Mouse (Mus musculus): ENCODE data around the gene Phf3.
"Not testable (repeated sequence)": the region's sequence is repeated elsewhere in the genome, so short reads cannot be mapped to it uniquely, and the experiment has no call there.

Phf3 gene

GRCm38 (mm10) chr1:30873541-30874260, at the start of gene Phf3:
Gene Phf3, minus strand, starts transcription at chr1:30873921.
- peak; percentile 79 to 92 for DNase-seq (ENCODE audit: low spot score in 2 of 2)

- DNase-seq (ENCODE audit: low spot score in 2 of 2): no peak
Observed at GRCm38 (mm10) chr1:30922237-30922636, 48.5 kb upstream of the Phf3 start.

GRCm38 (mm10) chr1:30921252-30921651, 47.5 kb upstream of the Phf3 start:
- no peak for DNase-seq (ENCODE audit: low spot score in 2 of 2)

- DNase-seq (ENCODE audit: low spot score in 2 of 2): no peak
Observed at GRCm38 (mm10) chr1:30920620-30921177, 47.0 kb upstream of the Phf3 start.

- no peak for DNase-seq (ENCODE audit: low spot score in 2 of 2)
Observed at GRCm38 (mm10) chr1:30910172-30910571, 36.5 kb upstream of the Phf3 start.

GRCm38 (mm10) chr1:30908797-30909196, 35.1 kb upstream of the Phf3 start:
- no peak for DNase-seq (ENCODE audit: low spot score in 2 of 2)

- DNase-seq (ENCODE audit: low spot score in 2 of 2): no peak
Observed at GRCm38 (mm10) chr1:30903480-30904218, 29.9 kb upstream of the Phf3 start.

GRCm38 (mm10) chr1:30898691-30899090, 25.0 kb upstream of the Phf3 start:
- no peak for DNase-seq (ENCODE audit: low spot score in 2 of 2)

- DNase-seq (ENCODE audit: low spot score in 2 of 2): not testable (repeated sequence)
Observed at GRCm38 (mm10) chr1:30895366-30895765, 21.6 kb upstream of the Phf3 start.

GRCm38 (mm10) chr1:30883806-30884205, 10.1 kb upstream of the Phf3 start:
- DNase-seq (ENCODE audit: low spot score in 2 of 2): not testable (repeated sequence)

GRCm38 (mm10) chr1:30875746-30876145, 2.0 kb upstream of the Phf3 start:
- DNase-seq (ENCODE audit: low spot score in 2 of 2): no peak

- DNase-seq (ENCODE audit: low spot score in 2 of 2): no peak
Observed at GRCm38 (mm10) chr1:30874261-30875131, 775 bp upstream of the Phf3 start.

- DNase-seq (ENCODE audit: low spot score in 2 of 2): peak; percentile 56 to 90
Observed at GRCm38 (mm10) chr1:30872836-30873540, 733 bp downstream of the Phf3 start.

- DNase-seq (ENCODE audit: low spot score in 2 of 2): no peak
Observed at GRCm38 (mm10) chr1:30867786-30868185, 5.9 kb downstream of the Phf3 start.

GRCm38 (mm10) chr1:30852518-30852917, 21.2 kb downstream of the Phf3 start:
- no peak for DNase-seq (ENCODE audit: low spot score in 2 of 2)

- DNase-seq (ENCODE audit: low spot score in 2 of 2): no peak
Observed at GRCm38 (mm10) chr1:30851920-30852319, 21.8 kb downstream of the Phf3 start.

- no peak for DNase-seq (ENCODE audit: low spot score in 2 of 2)
Observed at GRCm38 (mm10) chr1:30850906-30851305, 22.8 kb downstream of the Phf3 start.

GRCm38 (mm10) chr1:30849955-30850354, 23.8 kb downstream of the Phf3 start:
- DNase-seq (ENCODE audit: low spot score in 2 of 2): no peak

- DNase-seq (ENCODE audit: low spot score in 2 of 2): no peak
Observed at GRCm38 (mm10) chr1:30847706-30848105, 26.0 kb downstream of the Phf3 start.

GRCm38 (mm10) chr1:30839662-30840061, 34.1 kb downstream of the Phf3 start:
- no peak for DNase-seq (ENCODE audit: low spot score in 2 of 2)

GRCm38 (mm10) chr1:30835512-30835911, 38.2 kb downstream of the Phf3 start:
- DNase-seq (ENCODE audit: low spot score in 2 of 2): no peak

All from spleen, postnatal 4 days (tissue).